Mouse (Mus musculus) myocyte (in vitro differentiated cells): ENCODE data around the gene Tpcn2.

Source experiments
- CEBPB ChIP-seq: IDR thresholded peaks from 2 replicates; pipeline ENCODE4 v1.6.1; 2011; ENCODE audit warnings: mild to moderate bottlenecking, moderate library complexity; ENCODE audit not compliant: poor library complexity, insufficient read depth, severe bottlenecking
- MAX ChIP-seq: IDR thresholded peaks from one replicate; pipeline ENCODE4 v1.6.1; 2011; ENCODE audit warnings: low read depth, mild to moderate bottlenecking, control low read depth
- MYOD1 ChIP-seq, 3 experiments: IDR thresholded peaks; one replicate each; pipeline ENCODE4 v1.6.1; 2011; ENCODE audit warnings: control low read depth in 2 of 3, low read depth in 2 of 3, mild to moderate bottlenecking in 2 of 3, moderate library complexity in 1 of 3; ENCODE audit not compliant: insufficient read length in 2 of 3, control insufficient read depth in 1 of 3
- MYOG ChIP-seq, 3 experiments: IDR thresholded peaks; one replicate each; pipeline ENCODE4 v1.6.1; 2011; ENCODE audit warnings: control low read depth in 2 of 3, low read depth in 2 of 3, mild to moderate bottlenecking in 2 of 3; ENCODE audit not compliant: insufficient read length in 2 of 3, control insufficient read depth in 1 of 3, insufficient read depth in 1 of 3
- POLR2A ChIP-seq: IDR thresholded peaks from one replicate; pipeline ENCODE4 v1.6.1; 2011; ENCODE audit warnings: low read depth, mild to moderate bottlenecking, control low read depth, moderate library complexity; ENCODE audit not compliant: insufficient read length
- POLR2AphosphoS2 ChIP-seq: IDR thresholded peaks from one replicate; pipeline ENCODE4 v1.6.1; 2011; ENCODE audit warnings: low read depth, control low read depth; ENCODE audit not compliant: insufficient read length
- SRF ChIP-seq: IDR thresholded peaks from one replicate; pipeline ENCODE4 v1.6.1; 2011; ENCODE audit warnings: low read depth; ENCODE audit not compliant: control insufficient read depth, insufficient read length
- TCF3 ChIP-seq: IDR thresholded peaks from one replicate; pipeline ENCODE4 v1.6.1; 2011; ENCODE audit warnings: low read depth, control low read depth; ENCODE audit not compliant: insufficient read length

- no peak for TF ChIP-seq POLR2AphosphoS2
- TF ChIP-seq MAX: no peak
- no peak for TF ChIP-seq POLR2A
- TF ChIP-seq MYOG (IDR thresholded peaks at IDR 0.05; ENCODE audit: control insufficient read depth in 1 of 3, insufficient read depth in 1 of 3, insufficient read length in 2 of 3, low read depth in 2 of 3): no peak
- TF ChIP-seq MYOD1 (IDR thresholded peaks at IDR 0.05; ENCODE audit: control insufficient read depth in 1 of 3, insufficient read length in 2 of 3, low read depth in 2 of 3): no peak
- no peak for TF ChIP-seq SRF
- no peak for TF ChIP-seq TCF3
- TF ChIP-seq CEBPB: no peak
These were observed 147.0 kb downstream of the Tpcn2 start for GRCm38 (mm10) chr7:145136831-145137230.
